Mouse (Mus musculus): ENCODE data around the gene Oasl2.
"Not testable (repeated sequence)": the region's sequence is repeated elsewhere in the genome, so short reads cannot be mapped to it uniquely, and the experiment has no call there.

Oasl2 gene

GRCm38 (mm10) chr5:114914855-114915254 is 18.1 kb downstream of the Oasl2 start:
- no peak for DNase-seq (ENCODE audit: low read depth, low spot score)

GRCm38 (mm10) chr5:114915854-114916253 is 19.1 kb downstream of the Oasl2 start:
- DNase-seq (ENCODE audit: low read depth, low spot score): no peak

DNA sequence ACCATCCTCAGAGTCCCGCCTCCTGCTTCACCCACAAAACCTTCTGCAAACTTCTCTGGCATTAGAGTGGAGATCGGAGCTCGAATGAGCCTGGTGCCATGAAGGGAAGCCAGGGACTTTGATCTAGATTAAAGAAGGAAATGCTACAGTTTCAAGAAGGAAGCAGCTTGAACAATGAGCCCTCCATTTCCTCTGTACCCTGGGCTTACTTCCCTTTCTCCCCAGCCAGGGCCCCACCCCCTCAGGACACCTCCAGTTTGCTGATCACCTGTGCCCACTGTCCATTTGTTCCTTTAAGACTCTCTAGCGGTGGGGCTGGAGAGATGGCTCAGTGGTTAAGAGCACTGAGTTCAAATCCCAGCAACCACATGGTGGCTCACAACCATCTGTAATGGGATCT is 20.0 kb downstream of the Oasl2 start:
- DNase-seq (ENCODE audit: low read depth, low spot score): no peak

- DNase-seq (ENCODE audit: low read depth, low spot score): not testable (repeated sequence)
These were observed 20.6 kb downstream of the Oasl2 start for GRCm38 (mm10) chr5:114917357-114917756.

DNA sequence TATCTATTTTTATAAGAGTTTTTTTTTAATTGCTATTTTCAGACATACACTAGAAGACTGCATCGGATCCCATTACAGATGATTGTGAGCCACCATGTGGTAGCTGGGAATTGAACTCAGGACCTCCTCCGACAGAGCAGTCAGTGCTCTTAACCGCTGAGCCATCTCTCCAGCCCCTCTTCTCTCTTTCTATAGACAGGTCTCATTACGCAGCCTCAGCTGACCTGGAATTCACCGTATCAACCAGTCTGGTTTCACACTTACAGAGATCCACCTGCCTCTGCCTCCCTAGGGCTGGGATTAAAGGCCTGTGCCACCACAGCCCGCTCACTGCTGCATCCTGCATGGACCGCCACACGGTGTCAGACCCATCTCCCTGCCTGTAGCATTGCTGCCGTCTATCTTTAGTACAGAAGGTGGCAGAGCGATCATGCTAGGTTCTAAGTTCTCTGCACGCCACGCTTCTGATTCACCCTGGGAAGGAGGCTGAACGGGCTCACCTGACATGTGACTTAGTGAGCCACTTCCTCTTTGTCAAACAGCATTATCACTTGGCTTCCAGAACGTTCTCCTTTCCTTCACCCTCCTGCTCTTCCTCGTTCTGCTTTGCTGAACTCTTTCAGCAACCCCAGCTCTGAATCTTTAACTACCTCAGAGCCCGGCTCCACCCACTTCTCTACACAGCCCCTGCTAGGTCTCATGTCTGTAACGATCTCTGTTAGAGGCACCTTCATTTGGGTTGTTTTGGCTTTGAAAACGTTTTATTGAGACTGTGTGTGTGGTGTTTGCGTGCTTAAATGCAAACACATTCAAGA is 25.0 kb downstream of the Oasl2 start:
- no peak for DNase-seq (ENCODE audit: low read depth, low spot score)

GRCm38 (mm10) chr5:114922366-114922731 is 25.6 kb downstream of the Oasl2 start:
- no peak for DNase-seq (ENCODE audit: low read depth, low spot score)

DNA sequence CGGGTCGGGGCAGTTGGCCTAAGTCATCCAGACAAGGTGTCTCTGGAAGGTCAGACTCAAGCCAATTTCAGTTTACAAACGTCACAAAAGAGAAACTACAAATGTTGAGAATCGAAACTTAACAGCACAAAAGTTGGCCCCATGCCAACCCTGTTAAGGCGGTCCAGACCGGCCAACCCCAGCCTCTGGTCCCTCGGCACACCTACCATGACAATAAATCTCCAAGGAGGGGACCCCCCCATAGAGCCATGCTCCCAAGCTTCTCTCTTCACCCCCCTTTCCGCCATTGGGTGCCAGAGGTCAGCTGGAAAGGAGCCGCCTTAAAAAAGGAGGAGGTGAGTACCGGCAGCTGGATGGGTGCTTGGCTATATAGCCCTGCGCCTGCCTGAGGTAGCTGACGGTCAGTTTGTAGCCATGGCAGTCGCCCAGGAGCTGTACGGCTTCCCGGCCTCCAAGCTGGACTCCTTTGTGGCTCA is 26.3 kb downstream of the Oasl2 start, which contains the start of gene Oasl1:
TSS of gene Oasl1 (plus strand) at position 243 of the 476 bp plus-strand sequence.
- DNase-seq (ENCODE audit: low read depth, low spot score): no peak

DNA sequence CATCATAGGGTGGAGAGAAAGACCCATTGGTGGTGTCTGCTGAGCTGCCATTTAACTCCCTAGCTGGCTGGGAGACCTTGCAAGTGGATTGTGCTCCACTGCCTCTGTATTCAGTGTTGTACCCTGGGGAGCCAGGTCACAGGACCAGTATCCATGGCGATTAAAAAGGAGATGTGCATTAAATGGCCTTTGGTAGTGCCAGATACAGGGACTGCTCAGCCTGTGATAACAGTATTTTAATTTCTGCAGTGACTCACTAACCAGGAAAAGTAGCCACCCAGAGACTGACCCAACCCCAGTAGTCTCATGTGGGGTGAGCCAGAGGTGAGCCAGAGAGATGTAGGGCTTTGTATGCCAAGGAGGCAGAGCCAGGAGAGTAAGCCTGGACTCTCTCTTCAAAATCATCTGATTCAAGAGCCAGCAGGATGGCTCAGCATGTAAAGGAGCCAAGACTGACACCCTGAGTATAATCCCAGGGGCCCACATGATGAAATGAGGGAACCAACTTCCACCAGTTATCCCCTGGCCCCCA is 29.5 kb downstream of the Oasl2 start:
- peak; percentile 82 for DNase-seq (ENCODE audit: low read depth, low spot score)

DNA sequence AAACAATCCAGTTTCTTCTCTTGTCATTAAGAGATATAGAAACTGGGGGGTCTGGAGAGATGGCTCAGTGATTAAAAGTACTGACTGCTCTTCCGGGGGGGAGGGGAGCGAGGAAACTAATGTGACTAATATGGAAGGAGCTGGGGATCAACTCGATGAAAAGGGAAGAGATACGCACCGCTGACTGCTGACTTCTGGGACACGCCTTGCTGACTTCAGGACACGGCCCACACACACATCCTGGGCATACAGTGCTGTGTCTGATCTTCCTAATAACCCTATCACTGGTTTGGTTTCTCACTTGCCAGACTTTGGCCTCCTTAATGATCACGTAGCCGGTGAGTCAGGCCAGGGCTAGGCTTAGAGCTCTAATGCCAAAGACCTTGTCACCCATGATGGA is 30.0 kb downstream of the Oasl2 start:
- peak; percentile 45 for DNase-seq (ENCODE audit: low read depth, low spot score)

DNA sequence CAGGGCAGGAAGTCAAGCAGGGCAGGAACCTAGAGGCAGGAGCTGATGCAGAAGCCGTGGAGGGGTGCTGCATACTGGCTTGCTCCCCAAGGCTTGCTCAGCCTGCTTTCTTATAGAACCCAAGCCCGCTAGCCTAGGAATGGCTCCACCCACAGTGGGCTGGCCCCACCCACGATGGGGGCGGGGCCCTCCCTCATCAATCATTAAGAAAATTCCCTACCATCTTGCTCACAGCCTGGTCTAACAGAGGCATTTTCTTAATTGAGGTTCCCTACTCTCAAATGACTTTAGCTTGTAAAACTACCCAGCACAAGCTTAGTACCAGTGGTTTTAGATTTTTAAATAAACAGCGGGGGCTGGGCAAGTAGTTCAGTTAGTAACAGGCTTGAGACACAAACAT is 34.9 kb downstream of the Oasl2 start:
- no peak for DNase-seq (ENCODE audit: low read depth, low spot score)

GRCm38 (mm10) chr5:114933206-114933605 is 36.5 kb downstream of the Oasl2 start:
- DNase-seq (ENCODE audit: low read depth, low spot score): no peak

DNA sequence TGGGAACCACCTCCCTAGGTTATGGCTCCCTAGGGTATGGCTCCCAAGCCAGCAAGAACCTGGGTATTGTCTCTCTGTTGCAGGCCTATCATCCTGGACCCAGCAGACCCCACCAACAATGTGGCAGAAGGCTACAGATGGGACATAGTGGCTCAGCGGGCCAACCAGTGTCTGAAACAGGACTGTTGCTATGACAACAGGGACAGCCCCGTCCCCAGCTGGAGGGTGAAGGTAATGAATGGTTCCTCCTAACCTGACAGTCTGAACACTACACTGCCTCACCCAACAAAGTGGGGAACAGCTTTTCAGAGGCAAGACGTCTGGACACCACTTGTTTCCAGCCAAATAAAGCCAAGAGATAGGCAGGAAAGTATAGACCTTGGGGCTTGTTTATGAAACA is 39.1 kb downstream of the Oasl2 start:
- no peak for DNase-seq (ENCODE audit: low read depth, low spot score)

DNA sequence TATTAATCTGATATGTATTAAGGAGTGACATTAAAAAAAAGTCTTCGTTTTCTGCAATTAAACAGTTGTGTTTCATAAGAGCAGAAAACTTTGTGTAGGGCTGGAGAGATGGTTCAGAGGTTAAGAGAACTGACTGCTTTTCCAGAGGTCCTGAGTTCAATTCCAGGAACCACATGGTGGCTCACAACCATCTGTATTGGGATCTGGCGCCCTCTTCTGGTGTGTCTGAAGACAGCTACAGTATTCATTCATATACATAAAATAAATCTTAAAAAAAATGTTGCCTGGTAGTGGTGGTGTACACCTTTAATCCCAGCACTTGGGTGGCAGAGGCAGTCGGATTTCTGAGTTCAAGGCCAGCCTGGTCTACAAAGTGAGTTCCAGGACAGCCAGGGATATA is 44.4 kb downstream of the Oasl2 start:
- peak; percentile 52 for DNase-seq (ENCODE audit: low read depth, low spot score)

DNA sequence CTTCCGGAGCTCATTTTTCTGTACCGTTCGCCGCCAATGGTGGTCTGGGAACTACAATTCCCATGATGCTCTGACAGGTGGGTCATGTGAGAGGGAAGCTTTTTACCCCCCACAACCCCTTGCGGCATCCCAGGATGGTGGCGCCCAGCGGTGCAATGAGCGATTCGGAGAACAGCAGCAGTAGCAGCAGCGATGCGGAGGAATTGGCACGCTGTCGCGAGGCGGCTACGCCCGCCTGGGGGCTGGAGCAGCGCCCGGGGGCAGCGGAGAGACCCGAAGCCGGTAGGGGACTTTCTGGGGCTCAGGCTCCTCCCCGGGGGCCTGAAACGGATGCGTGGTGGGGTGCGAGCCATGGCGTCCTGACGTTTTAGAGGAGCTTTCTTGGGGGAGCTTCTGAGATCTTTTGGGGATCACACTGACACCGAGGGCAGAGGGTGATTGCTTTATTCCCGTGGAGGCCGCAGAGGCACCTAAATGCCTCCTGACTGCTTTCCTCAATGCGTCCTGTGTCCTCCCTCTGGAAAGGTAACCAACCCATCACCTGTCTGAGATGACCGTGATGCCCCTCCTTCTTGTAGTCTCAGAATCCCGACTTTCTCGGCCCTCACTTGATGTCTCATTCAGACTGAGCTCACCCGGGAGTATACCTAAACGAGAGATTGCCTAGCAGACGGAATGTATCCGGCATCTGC is 45.5 kb downstream of the Oasl2 start, which contains the start of gene 2210016L21Rik:
TSS of gene 2210016L21Rik (plus strand) at position 85 of the 692 bp plus-strand sequence.
- DNase-seq (ENCODE audit: low read depth, low spot score): peak; percentile 96

GRCm38 (mm10) chr5:114942766-114943130 is 46.0 kb downstream of the Oasl2 start:
- DNase-seq (ENCODE audit: low read depth, low spot score): no peak

DNA sequence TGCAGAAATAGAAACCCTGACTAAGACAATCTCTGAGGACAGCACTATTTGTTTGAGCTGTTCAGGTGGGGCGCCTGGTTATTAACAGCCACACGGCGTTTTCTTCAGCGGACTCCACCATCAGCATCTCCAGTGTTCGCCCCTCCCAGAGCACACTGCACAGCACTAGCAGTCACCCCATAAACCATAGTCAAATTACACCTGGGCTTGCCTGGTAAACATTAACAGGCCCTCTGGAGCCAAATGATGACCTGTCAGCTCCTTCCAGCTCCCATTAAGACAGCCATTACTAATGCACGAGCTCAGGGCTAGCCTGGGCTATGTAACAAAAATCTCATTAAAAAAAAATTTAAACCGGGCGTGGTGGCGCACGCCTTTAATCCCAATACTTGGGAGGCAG is 48.3 kb downstream of the Oasl2 start:
- DNase-seq (ENCODE audit: low read depth, low spot score): no peak

DNA sequence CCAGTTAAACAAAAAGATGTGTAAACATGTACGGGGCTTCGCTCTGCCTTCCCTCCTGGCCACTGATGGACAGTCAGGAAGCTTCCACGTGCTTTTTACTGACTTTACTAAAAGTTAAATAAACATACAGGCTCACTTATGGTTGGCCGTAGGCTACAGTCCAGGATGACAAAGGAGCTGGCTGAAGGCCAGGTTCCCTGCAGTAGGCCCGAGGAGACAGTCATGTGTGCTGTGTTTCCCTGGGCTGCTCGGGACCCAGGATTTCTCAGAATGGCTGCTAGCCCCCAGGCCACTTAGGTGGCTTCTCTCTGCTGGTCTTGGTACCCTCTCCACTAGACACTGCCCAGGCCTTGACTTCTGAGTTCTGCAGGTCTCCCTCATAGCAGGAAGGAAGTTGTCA is 52.2 kb downstream of the Oasl2 start:
- peak; percentile 92 for DNase-seq (ENCODE audit: low read depth, low spot score)

- no peak for DNase-seq (ENCODE audit: low read depth, low spot score)
These were observed 52.6 kb downstream of the Oasl2 start for GRCm38 (mm10) chr5:114949316-114949715.

GRCm38 (mm10) chr5:114949812-114950211 is 53.1 kb downstream of the Oasl2 start:
- DNase-seq (ENCODE audit: low read depth, low spot score): no peak

- no peak for DNase-seq (ENCODE audit: low read depth, low spot score)
These were observed 53.9 kb downstream of the Oasl2 start for GRCm38 (mm10) chr5:114950669-114951068.

DNA sequence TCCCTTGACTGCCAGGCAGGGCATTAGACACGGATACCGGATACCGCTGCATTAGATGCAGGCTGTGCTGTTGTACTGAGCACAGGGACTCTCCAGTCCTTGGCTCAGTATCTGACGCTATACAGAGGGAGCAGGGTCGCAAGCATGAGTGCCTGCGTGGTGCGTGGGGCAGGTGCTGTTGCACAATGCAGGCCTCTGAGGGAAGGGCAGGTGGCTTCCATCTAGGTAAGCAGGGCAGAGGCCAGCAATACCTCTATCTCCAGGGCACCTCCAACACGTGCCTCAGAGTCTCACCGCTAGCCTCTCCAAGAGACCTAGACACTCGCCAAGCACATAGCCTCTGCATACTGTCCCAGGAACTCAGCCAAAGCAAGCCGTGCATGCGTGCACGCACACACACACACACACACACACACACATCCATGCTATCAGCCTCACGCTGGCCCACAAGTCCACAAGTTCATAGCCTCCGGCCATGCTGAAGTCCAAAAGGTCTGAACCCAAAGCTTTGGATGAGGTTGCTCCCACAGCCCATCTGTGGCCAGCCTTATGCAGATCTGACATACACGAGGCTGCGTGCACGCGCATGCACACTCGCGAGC is 54.6 kb downstream of the Oasl2 start:
- no peak for DNase-seq (ENCODE audit: low read depth, low spot score)

GRCm38 (mm10) chr5:114953326-114953725 is 56.6 kb downstream of the Oasl2 start:
- no peak for DNase-seq (ENCODE audit: low read depth, low spot score)
